Mouse (Mus musculus) E14TG2a.4 (cell line): Measurements from ENCODE around the gene Ormdl3.
"Not testable (repeated sequence)": the region's sequence is repeated elsewhere in the genome, so short reads cannot be mapped to it uniquely, and the experiment has no call there.

Experiments
- H3K27me3 ChIP-seq: 2 replicates; pipeline ENCODE4 v1.6.1; 2014; ENCODE audit warnings: low read length, control low read depth; ENCODE audit not compliant: insufficient read depth
- H3K36me3 ChIP-seq: 2 replicates; pipeline ENCODE4 v1.6.1; 2014; ENCODE audit warnings: low read length, control low read depth; ENCODE audit not compliant: insufficient read depth
- H3K4me1 ChIP-seq: replicated peaks from 2 replicates; pipeline ENCODE4 v1.6.1; 2014; ENCODE audit warnings: low read depth, low read length, control low read depth
- H3K4me3 ChIP-seq: replicated peaks from 2 replicates; pipeline ENCODE4 v1.5.1; 2014; ENCODE audit warnings: mild to moderate bottlenecking, low read length
- H3K9me3 ChIP-seq: 2 replicates; pipeline ENCODE4 v1.6.1; 2014; ENCODE audit warnings: low read length, control low read depth
- CTCF ChIP-seq: conservative IDR thresholded peaks from 2 replicates; pipeline ENCODE4 v1.5.1; 2014; ENCODE audit warnings: low read length
- NANOG ChIP-seq: IDR thresholded peaks from 2 replicates; pipeline ENCODE4 v1.6.1; 2014; ENCODE audit warnings: borderline replicate concordance, low read length, mixed read lengths
- POU5F1 ChIP-seq: IDR thresholded peaks from 2 replicates; pipeline ENCODE4 v1.6.1; 2014; ENCODE audit warnings: low read length, borderline replicate concordance

Ormdl3 gene

GRCm38 (mm10) chr11:98606763-98607162 is 19.6 kb upstream of the Ormdl3 start:
- Histone ChIP-seq H3K9me3 (peaks cover 22% of the 10 kb centered on the region), H3K36me3 (no peaks in the 10 kb centered on the region), H3K4me3 (no peak overlapping the region), H3K4me1 (peaks cover 8% of the 10 kb centered on the region), H3K27me3 (peaks cover 12% of the 10 kb centered on the region)
- TF ChIP-seq NANOG (no peak), CTCF (peak; percentile 81)

- H3K4me3 ChIP-seq, H3K9me3 ChIP-seq, H3K36me3 ChIP-seq: not testable (repeated sequence)
- Histone ChIP-seq H3K4me1 (peaks cover 18% of the 10 kb centered on the region), H3K27me3 (peaks cover 24% of the 10 kb centered on the region)
Observed at GRCm38 (mm10) chr11:98604911-98605310, 17.7 kb upstream of the Ormdl3 start.

GRCm38 (mm10) chr11:98603953-98604352 is 16.8 kb upstream of the Ormdl3 start:
- Histone ChIP-seq H3K9me3 (no peaks in the 10 kb centered on the region), H3K36me3 (no peaks in the 10 kb centered on the region), H3K4me3 (no peak overlapping the region), H3K4me1 (peaks cover 24% of the 10 kb centered on the region), H3K27me3 (peaks cover 34% of the 10 kb centered on the region)
- TF ChIP-seq POU5F1 (no peak), CTCF (no peak; the same call in 1 of the 2 replicates), NANOG (no peak)

- Histone ChIP-seq H3K4me1 (peaks cover 30% of the 10 kb centered on the region), H3K9me3 (no peaks in the 10 kb centered on the region)
Observed at GRCm38 (mm10) chr11:98602090-98602690, 15.0 kb upstream of the Ormdl3 start.

GRCm38 (mm10) chr11:98599291-98599690 is 12.1 kb upstream of the Ormdl3 start:
- H3K4me1 ChIP-seq, result peaks cover 33% of the 10 kb centered on the region
- TF ChIP-seq NANOG (no peak), CTCF (no peak), POU5F1 (no peak)

More at GRCm38 (mm10) chr11:98602090-98602690, 15.0 kb upstream of the Ormdl3 start:
- Histone ChIP-seq H3K27me3 (peaks cover 48% of the 10 kb centered on the region), H3K4me3 (peak overlapping the region; percentile 76), H3K36me3 (no peaks in the 10 kb centered on the region)
- TF ChIP-seq CTCF (no peak), NANOG (no peak), POU5F1 (no peak)

GRCm38 (mm10) chr11:98598851-98599290 is 11.7 kb upstream of the Ormdl3 start:
- Histone ChIP-seq H3K4me3 (peak overlapping the region; percentile 69), H3K27me3 (peaks cover 39% of the 10 kb centered on the region), H3K36me3 (no peaks in the 10 kb centered on the region), H3K9me3 (no peaks in the 10 kb centered on the region), H3K4me1 (peaks cover 36% of the 10 kb centered on the region)
- TF ChIP-seq POU5F1, result no peak
- no peak for TF ChIP-seq CTCF
- no peak for TF ChIP-seq NANOG

More at GRCm38 (mm10) chr11:98599291-98599690, 12.1 kb upstream of the Ormdl3 start:
- no peaks in the 10 kb centered on the region for H3K36me3 ChIP-seq
- peaks cover 39% of the 10 kb centered on the region for H3K27me3 ChIP-seq
- peak overlapping the region; percentile 69 for H3K4me3 ChIP-seq
- no peaks in the 10 kb centered on the region for H3K9me3 ChIP-seq

GRCm38 (mm10) chr11:98597991-98598390 is 10.8 kb upstream of the Ormdl3 start, which contains the start of gene Lrrc3c:
Gene Lrrc3c, plus strand, starts transcription at chr11:98598291.
- Histone ChIP-seq H3K9me3 (no peaks in the 10 kb centered on the region), H3K4me1 (peaks cover 36% of the 10 kb centered on the region), H3K36me3 (no peaks in the 10 kb centered on the region), H3K27me3 (peaks cover 39% of the 10 kb centered on the region), H3K4me3 (peak within 1 kb of the TSS; percentile 69)
- TF ChIP-seq NANOG, result no peak

GRCm38 (mm10) chr11:98597363-98597762 is 10.2 kb upstream of the Ormdl3 start:
- peak; percentile 83 for TF ChIP-seq CTCF
- no peak for TF ChIP-seq POU5F1
- peaks cover 36% of the 10 kb centered on the region for H3K4me1 ChIP-seq
- 0 out of 2 replicates have a peak overlapping the region, but pooled peaks have one; percentile 32 for H3K4me3 ChIP-seq
- H3K9me3 ChIP-seq, result no peaks in the 10 kb centered on the region
- peaks cover 43% of the 10 kb centered on the region for H3K27me3 ChIP-seq
- no peaks in the 10 kb centered on the region for H3K36me3 ChIP-seq

- Histone ChIP-seq H3K36me3 (no peaks in the 10 kb centered on the region), H3K4me1 (peaks cover 34% of the 10 kb centered on the region), H3K27me3 (peaks cover 45% of the 10 kb centered on the region), H3K9me3 (no peaks in the 10 kb centered on the region), H3K4me3 (no peak overlapping the region)
- TF ChIP-seq NANOG, result no peak
- TF ChIP-seq POU5F1, result no peak
- TF ChIP-seq CTCF, result no peak
Observed at GRCm38 (mm10) chr11:98595955-98596354, 8.8 kb upstream of the Ormdl3 start.
